Mouse (Mus musculus): ENCODE measurements around the gene Vasn. TPM values are rescaled to one million over a fixed set of nuclear protein-coding genes. Genes with fewer than 3 reads are reported as not detected.

Gene Vasn
- polyA plus RNA-seq, 3 experiments from 2014 or later: 0.78 to 1.6 (median 0.84) TPM

- peak; percentile 93 for ATAC-seq
Measured at GRCm38 (mm10) chr16:4607818-4608531, 31.8 kb upstream of the Vasn start.

GRCm38 (mm10) chr16:4608532-4609059 is 31.1 kb upstream of the Vasn start:
- no peak for ATAC-seq

- no peak for ATAC-seq
Measured at GRCm38 (mm10) chr16:4611193-4611592, 28.5 kb upstream of the Vasn start.

- ATAC-seq: no peak
Measured at GRCm38 (mm10) chr16:4611676-4612075, 28.1 kb upstream of the Vasn start.

- no peak for ATAC-seq
Measured at GRCm38 (mm10) chr16:4613736-4614135, 26.0 kb upstream of the Vasn start.

GRCm38 (mm10) chr16:4614639-4615038 is 25.1 kb upstream of the Vasn start:
- no peak for ATAC-seq

- no peak for ATAC-seq
Measured at GRCm38 (mm10) chr16:4615297-4615696, 24.4 kb upstream of the Vasn start.

- no peak for ATAC-seq
Measured at GRCm38 (mm10) chr16:4616829-4617228, 22.9 kb upstream of the Vasn start.

- ATAC-seq: no peak
Measured at GRCm38 (mm10) chr16:4624074-4624473, 15.7 kb upstream of the Vasn start.

- ATAC-seq: peak; percentile 90
Measured at GRCm38 (mm10) chr16:4624481-4625110, 15.1 kb upstream of the Vasn start, which contains the start of gene Pam16. TSS of gene Pam16 (minus strand) at chr16:4624988.

GRCm38 (mm10) chr16:4627105-4627504 is 12.6 kb upstream of the Vasn start:
- ATAC-seq: no peak

- no peak for ATAC-seq
Measured at GRCm38 (mm10) chr16:4628898-4629419, 10.8 kb upstream of the Vasn start.

GRCm38 (mm10) chr16:4629950-4630349 is 9.8 kb upstream of the Vasn start:
- ATAC-seq: peak; percentile 72

GRCm38 (mm10) chr16:4632050-4632449 is 7.7 kb upstream of the Vasn start:
- ATAC-seq: peak; percentile 32

GRCm38 (mm10) chr16:4633661-4634060 is 6.1 kb upstream of the Vasn start:
- no peak for ATAC-seq

- ATAC-seq: no peak
Measured at GRCm38 (mm10) chr16:4634681-4635080, 5.1 kb upstream of the Vasn start.

GRCm38 (mm10) chr16:4635760-4636159 is 4.0 kb upstream of the Vasn start:
- ATAC-seq: no peak

GRCm38 (mm10) chr16:4638891-4639390 is 800 bp upstream of the Vasn start:
- ATAC-seq: no peak

GRCm38 (mm10) chr16:4640267-4641005 is 695 bp downstream of the Vasn start:
- no peak for ATAC-seq

GRCm38 (mm10) chr16:4641119-4641838 is 1.5 kb downstream of the Vasn start:
- no peak for ATAC-seq

- ATAC-seq: no peak
Measured at GRCm38 (mm10) chr16:4642190-4642589, 2.4 kb downstream of the Vasn start.

- ATAC-seq: no peak
Measured at GRCm38 (mm10) chr16:4642937-4643336, 3.2 kb downstream of the Vasn start.

All from inflammation-experienced regulatory T-cells, adult 6 months (primary cell).